Mouse (Mus musculus) layer of hippocampus, postnatal 14 days (tissue): ENCODE measurements at regions not wholly inside any gene's neighbourhood (a gene's known extent, or its start where the extent isn't known, plus 50 kb on each side); places are given as distances from the start of the nearest gene placed in this dataset.

Experiments
- DNase-seq, 2 experiments: peaks; one replicate each; pipeline ENCODE4 v3.0.0; 2021 to 2022; ENCODE audit warnings: low spot score in 2 of 2, mixed read lengths in 1 of 2

DNA sequence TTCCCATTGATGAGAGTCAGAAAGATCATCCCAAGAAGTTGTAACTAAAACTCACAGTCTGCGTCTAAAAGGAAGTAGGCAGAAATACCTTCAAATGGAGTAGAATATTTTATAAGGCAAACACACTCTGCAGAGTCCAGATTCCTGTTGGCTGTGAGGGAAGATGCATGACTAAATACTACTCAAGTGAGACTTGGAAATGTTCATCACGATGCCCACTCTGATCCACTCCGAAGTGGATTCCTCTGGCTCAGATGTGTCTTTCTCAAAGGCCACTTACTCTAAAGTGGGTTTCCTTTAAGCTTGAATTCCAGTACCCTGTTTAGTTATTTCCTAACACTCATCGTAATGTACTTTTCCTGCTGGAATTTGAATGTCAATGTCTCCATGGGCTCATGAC is 385.2 kb upstream of the Gm10131 start:
- no peak for DNase-seq

DNA sequence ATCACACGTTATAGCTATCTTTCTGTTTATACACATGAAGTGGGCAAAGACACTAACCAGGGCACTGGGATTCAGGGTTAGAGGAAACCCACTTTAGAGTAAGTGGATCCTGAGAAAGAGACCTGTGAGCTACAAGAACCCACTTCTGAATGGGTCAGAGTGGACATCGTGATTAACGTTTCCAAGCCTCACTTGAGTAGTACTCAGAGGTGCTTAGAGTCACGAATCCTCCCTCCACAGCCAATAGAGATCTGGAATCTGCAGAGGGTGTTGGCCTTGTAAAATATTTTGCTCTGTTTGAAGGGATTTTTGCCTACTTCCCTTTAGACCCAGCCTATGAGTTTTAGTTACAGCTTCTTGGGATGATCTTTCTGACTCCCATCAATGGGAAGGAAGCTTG is 384.4 kb upstream of the Gm10131 start:
- no peak for DNase-seq

DNA sequence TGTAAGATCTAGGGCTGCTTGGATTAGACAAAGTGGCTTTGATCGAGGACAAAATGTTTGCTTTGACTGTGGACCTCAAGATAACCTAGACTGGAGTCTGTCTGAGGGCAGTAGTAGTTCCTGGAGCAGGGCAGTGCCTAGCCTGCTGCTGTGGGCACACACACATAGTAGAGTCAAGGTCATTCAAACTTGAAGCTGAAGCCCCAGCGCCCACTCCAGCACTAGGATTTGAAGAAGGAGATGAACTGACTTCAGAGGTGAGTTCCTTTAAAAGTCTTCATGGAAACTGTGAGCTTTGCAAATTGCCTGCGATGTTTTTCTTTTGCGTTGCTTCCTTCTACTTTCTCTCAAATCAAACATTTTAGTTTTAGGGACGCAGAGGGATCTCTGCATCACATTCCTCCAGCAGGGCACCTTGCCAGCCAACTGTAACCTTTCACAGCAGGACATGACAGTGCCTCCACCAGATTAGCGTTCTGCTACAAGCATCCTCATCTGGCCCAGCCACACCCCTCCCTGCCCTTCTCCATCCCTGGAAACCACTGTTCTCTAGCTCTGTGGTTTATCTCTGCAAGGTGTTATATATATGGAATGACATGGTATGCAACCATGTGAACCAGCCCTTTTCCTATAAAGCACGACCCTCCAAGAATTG is 377.3 kb upstream of the Gm10131 start:
- DNase-seq, result no peak

DNA sequence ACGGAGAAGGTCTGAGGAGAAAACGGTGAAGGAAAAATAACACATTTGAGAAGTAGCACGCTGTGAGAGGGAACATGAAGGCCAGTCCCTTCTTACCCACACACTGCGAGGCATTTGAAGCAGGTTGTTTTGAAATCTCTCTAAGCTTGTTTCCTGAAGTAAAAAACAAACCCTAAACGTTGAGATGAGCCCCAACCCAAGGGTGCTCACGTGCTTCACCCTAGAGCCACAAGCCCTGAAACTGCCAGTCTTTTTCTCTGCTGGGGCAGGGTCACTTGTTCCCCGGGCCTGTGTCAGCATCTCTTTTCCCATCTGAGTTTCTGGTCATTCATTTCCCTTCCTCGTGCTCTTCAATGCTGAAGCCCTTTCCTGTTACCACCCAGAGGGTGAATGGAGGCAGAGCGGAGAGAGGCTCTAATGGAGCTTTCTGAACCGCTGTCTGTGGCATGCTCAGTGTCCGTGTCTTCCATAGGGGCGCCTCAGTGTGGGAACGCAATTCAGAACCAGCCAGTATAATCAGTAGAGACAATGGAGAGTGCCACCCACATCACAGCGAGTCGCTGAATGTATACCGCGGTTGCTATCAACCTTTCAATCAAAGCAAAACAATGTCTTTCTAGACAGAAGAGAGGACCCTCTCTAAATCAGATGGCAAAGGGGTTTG is 375.0 kb upstream of the Gm10131 start:
- no peak for DNase-seq

DNA sequence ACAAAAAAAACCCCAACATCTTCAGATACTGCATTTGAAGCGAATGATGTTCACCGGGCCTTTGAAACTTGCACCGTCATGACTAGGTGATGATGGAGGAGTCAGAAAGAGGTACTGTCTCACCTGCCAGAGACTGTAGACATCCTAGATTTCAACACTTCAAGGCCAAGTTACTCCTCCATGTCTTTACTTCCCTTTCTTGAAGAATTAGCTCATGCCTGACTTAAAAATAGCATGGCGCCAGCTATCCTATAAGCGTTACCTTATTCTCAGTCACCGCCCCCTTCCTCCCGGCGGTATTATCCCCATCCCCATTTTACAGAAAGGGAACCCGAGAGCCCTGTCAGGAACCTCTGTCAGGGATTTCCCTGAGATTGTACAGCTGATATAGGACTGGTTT is 374.4 kb upstream of the Gm10131 start:
- DNase-seq, result no peak

DNA sequence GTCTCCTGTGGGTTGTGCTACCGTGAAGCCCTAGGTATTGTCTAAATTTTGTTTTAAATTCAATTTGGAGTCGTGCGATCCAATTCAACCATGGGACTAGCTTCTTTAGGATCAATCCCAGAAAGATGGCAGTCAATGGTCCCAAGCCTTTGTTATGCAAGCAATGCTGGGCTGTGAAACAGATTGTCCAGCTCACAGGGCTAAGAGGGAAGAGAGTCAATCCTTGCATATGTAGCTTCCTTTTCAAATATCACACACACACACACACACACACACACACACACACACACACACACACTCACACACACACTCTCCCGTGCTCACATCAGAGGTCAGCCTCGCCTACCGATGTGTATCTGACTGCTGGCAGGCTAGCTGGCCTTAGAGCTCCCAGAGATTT is 373.8 kb upstream of the Gm10131 start:
- DNase-seq, result no peak

DNA sequence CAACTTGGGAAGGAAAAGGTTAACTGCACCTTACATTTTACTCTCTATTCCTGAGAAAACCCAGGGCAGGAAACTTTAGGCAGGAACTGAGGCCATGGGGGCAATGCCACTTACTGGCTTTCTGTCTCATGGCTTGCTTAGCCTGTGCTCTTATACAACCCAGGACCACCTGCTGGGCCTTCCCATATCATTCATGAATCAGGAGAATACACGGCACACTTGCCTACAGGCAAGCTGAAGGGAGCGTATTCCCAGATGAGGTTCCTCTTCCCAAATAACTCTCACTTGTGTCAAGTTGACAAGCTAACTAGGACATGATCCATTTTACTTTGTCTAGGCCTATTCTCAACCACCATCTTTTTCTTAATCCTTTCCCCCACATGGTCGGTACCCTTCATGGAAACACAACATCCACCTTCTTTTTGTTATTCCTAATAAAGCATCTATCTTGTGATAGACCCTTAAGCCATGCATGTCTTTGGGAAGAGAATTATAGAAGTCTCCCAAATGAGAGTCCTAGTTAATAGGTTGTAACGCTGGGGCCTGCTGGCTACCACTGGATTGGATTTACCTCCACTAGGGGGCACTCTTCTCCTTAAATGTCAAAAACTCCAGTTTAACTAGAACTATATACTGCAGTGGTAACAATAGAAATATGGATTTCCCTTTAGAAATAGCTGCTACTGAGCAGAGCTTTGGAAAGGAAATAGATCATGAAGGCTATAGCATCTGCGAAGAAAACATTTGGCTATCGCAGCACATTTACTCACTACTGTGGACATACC is 373.2 kb upstream of the Gm10131 start:
- peak; percentile 38 to 83 for DNase-seq

DNA sequence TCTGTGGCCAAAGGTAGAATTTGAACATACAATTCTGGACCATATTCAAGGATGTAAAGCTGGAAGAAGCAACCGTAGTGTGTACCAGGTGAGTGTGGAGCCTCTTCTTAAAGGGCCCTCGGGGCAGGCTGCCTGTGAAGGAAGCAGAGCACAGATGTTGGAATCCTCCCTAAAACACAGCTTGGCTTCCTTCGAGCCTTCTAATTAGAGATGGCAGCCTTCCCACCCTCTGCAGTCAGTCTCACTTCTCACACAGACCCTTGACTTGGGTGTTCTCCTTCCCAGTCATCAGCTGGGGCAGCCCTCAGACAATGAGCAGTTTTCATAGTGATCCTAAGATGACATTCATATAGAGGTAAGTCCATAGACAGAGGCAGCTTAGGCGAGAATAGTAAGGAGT is 371.7 kb upstream of the Gm10131 start:
- DNase-seq, result no peak

DNA sequence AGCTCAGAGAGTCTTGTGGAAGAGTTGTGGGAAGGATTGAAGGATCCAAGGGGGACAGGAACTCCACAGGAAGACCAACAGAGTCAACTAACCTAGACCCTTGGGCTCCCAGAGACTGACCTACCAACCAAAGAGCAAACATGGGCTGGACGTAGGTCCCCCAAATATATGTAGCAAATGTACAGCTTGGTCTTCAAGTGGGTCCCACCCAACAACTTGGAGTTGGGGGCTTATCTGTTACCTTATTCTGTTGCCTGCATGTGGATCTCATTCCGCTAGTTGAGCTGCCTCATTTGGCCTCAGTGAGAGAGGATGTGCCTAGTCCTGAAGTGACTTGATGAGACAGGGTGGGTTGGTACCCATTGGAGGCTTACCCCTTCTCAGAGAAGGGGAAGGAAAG is 371.1 kb upstream of the Gm10131 start:
- no peak for DNase-seq

DNA sequence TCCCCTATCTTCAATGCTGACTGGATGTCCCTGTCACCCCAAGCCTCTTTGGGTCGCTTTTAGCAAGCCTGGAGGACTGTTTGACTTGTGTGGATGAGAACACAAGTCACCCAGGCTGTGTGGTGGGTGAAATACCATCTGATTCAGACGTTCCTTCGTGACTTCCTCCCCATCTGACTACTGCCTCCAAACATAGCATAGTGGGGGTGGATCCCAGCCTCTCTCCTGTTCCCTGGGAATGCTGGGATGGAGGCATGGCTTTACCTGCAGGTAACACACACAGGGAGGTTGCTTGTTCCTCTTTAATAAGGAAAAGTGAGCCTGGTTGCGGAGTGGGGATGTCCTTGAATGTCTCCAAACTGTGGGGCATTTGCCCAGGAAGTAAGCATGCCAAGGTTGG is 369.0 kb upstream of the Gm10131 start:
- DNase-seq, result peak; percentile 30 to 41

DNA sequence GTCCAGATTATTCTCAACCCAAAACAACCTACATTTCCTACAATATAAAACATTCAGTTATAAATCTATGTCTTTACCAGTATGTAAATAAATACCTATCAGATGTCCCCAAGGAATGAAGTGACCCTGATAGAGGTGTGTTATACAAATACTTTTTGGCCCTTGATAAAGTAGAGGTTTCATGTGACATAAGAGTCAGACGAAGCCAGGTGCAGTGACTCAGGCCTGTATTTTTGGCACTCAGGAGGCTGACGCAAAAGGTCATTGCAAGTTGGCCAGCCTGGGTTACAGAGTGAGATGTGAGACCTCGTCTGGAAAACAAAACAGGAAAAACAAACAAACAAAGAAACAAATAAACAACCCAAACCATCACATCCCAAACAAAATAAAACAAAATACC is 367.4 kb upstream of the Gm10131 start:
- no peak for DNase-seq

DNA sequence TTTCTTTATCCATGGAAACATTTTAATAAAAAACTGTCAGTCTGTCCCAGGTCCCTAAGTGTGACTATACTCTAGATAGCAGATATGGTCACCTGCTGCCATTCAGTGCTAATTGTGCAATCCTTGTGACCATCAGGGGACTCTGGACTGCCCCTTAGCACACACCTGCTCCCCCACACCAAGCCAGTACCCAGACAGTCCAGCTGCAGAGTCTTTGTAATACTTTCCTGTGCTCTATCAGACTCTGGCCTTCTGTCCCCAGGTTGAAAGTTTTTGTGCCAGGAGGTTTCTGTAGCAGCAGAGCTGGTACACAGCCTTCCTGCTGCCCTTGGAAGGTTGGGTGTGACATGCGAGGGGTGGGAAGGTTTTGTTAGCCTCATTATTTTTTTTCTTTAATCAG is 366.9 kb upstream of the Gm10131 start:
- no peak for DNase-seq

DNA sequence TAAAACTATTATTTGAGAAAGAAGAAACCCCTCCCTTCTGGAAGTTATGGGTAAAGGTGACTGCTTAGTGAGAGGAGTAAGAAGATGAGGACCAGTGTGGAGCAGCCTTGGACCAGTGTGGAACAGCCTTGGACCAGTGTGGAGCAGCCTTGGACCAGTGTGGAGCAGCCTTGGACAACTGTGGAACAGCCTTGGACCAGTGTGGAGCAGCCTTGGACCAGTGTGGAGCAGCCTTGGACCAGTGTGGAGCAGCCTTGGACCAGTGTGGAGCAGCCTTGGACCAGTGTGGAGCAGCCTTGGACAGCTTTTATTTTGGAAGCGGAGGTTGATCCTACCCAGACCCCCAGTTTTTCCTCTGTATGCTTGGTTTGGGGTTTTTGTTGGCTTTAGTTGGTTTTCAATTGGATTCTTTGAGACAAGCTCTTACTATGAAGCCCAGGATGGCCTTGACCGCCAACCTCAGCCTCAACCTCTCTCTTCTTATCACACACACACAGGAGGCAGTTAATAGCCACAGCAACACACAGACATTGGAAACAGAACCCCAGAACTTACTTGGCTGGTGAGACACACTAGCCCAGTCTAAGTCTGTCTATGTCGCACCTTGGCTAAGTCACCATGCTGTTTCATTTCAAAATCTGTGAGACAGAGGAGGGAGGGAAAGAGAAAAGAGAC is 364.7 kb upstream of the Gm10131 start:
- DNase-seq, result no peak

DNA sequence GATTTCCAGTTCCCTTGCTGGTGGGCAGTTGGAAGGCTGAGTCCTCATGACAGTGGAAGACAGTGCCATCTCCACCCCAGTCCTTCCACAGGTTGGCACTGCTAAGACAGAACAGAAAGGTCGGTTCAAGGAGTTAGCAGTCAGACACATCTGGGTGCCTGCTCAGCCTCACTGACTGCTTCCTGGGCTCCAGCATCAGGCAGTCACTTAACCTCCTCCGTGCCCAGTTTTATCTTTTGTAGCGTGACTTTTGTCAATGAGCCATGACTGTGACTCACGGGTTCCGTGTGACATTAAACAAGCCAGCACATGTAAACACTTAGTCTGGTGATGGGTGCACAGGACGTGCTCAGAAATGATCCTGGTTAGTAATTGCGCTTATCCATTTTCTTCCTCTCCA is 363.1 kb upstream of the Gm10131 start:
- no peak for DNase-seq

DNA sequence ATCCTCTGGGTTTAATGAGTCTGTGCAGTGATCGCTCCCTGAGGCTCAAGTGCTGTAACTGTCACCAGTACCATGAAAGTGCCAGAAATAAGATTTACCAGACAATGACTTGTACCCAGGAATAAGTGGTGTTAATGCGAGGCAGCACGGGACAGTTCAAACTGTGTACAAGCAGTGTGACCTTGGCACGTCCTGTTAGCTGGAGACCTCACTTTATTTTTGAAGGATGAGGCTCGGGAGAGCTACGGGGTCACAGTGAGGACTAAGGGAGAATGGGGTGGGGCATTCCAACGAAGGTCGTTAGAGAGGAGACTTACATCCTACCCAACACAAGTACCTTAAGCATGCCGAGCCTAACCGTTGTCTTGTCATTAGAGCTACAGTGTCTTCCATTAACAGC is 362.2 kb upstream of the Gm10131 start:
- no peak for DNase-seq

DNA sequence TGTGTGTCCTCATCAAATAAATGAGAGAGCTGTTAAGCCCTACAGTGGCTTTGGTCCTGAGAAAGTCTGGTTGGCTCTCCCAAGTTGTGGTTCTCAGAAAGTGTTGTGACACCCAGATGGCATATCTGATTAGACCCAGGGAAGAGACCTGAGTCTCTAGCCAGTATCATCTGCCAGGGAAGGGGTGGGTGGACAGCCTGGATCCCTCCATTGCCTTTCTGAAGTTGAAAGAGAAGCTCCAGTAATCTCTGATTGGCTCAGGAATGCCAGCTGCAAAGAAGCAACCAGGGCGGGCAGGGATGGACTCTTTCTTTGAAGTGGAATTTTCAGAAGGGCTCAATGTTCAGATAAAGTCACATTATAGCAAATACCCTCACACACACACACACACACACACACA is 361.8 kb upstream of the Gm10131 start:
- no peak for DNase-seq

DNA sequence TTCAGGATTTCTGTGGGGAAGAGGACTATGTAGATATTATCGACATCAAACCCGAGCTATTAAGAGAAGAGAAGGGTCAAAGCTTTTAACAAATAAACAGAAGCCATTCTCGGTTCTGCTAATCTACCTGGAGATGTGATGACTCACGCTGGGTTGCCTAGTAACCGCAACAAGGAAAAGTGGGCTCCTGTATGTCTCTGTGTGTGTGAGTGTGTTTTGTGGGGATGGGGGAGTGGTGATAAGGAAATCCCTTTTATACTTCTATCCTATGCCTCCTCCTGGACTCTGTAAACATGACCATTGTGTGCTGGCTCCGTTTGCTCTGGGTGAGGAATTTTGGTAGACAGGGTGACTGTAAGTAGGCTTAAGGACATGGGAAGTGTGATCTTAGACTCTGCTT is 361.3 kb upstream of the Gm10131 start:
- DNase-seq, result no peak

DNA sequence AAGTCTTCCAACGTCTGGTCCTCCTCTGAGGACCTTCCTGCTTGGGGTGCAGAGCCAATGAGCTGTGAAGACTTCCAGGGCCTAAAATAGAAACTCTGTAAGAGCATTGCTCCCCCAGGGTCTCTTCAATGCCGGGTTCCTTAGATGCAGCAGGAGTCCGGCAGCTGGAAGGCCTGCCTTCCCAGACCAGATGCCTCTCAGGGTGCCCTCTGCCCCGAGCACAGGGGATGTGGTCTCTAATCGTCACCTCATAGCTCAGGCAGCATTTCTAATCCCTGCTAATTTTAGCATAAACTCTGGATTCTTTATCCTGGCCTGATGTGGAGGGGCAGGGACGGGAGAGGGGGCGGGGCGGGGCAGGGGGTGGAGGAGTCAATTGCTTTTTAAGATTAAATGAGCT is 360.9 kb upstream of the Gm10131 start:
- DNase-seq, result no peak

DNA sequence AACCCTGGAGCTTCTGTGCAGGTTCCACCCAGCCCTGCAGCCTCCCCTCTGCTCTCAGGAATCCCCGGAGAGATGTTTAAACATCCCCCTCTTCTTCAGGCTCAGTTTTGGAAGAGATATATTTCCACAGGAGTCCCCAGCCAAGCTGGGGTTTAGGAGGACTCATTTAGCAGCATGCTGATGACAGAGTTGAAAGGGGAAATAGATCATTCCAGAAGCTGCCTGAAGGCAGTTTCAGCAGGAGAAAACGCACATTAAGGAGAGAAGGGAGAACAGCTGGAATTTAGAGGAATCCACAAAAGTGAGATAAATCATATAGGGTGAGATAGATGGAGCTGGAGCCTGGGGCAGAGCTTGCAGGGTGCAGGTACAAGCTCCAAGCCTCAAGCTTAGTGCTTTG is 357.6 kb upstream of the Gm10131 start:
- no peak for DNase-seq

DNA sequence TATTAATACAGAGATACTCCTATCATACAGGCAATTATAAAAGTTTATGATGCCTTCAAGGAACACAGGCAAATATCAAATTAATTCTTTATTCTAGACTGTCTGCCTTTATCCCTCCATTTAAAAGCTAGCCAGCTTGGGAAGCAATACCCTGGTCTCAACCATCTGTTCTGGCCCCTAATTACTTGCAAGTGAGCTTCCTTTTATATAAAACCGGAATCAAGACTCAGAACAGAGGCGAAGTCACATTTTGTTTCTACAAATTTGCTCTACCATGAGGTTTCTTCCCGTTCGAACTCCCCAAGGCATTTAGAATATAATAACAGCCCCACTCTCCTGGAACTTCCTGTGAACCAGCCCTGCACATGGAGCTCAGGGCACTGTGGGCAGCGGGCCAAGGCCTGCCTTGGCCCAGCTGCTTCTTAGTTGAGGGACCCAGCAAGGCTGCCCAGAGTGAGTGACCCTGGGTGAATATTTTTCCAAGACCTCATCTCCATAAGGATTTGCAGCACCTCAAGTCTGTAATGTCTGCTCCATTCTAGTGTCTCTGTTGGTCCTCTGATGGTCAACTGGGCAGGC is 355.3 kb upstream of the Gm10131 start:
- peak in 1 of 2 experiments; percentile 29 for DNase-seq

DNA sequence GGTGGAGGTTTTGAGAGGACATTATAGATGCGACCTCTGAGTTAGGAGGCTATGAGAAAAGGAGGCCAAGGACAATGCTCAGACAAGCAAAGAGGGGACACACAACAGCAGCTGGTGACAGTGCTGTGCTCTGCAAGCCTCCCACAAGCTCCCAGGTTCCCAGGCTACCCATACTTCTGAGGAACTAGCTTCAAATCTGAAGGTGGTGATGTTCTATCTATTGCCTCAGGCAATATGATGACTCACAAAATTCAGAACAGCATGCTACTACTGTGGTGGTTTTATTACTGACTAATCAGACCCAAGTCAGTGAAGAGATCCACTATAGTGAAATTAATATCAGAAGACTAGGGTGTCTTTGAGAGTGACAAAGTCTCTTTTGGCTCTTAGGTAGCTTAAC is 353.9 kb upstream of the Gm10131 start:
- DNase-seq, result no peak

DNA sequence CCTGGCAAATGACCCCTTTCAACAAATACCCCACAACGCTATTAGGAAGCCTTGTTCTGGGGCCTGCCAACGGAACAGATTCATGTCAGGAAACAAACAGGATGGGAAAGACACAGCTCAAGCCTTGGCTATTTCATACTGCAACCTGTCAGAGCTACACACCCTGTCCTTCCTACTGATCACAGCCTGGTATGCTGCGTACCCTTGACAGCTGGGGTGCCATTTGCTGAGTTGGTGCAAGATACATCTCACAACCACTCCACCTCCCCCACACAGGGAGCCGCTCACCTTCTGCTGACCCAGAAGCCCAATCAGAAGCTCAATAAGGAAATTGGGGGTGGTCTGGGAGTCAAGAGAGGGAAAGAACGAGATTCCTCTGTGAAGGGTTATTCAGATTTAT is 350.7 kb upstream of the Gm10131 start:
- DNase-seq, result peak in 1 of 2 experiments; percentile 55
